Mouse (Mus musculus): ENCODE data around the gene Ttbk2. TPM values are rescaled to one million over a fixed set of nuclear protein-coding genes. Genes with fewer than 3 reads are reported as not detected.

The Ttbk2 gene
- total RNA-seq (2021) = 100 to 1,000 TPM in 1 of 2 experiments, 10 to 100 TPM in 1; 97.7 to 101 TPM
- long read RNA-seq, experiment 1, full-length matches to known transcripts = 5 of 15 reads
- long read RNA-seq, experiment 1, partial matches to known transcripts = 2 of 15 reads
- long read RNA-seq, experiment 1, other reads (novel, unspliced or antisense) = 8 of 15 reads
- long read RNA-seq, experiment 2, full-length matches to known transcripts = 7 of 12 reads
- long read RNA-seq, experiment 2, partial matches to known transcripts = 1 of 12 reads
- long read RNA-seq, experiment 2, other reads (novel, unspliced or antisense) = 4 of 12 reads

- peak; percentile 9 for TF ChIP-seq CTCF (IDR thresholded peaks at IDR 0.05)
- peak; percentile 99 for DNase-seq (ENCODE audit: extremely low spot score in 1 of 2, low spot score in 2 of 2)
- intact Hi-C loops (cut with DNase I) = no loop called here
- Histone ChIP-seq H3K27ac (peak within 1 kb of the TSS; percentile 86), H3K4me3 (peak within 1 kb of the TSS; percentile 76)
Measured at GRCm38 (mm10) chr2:120850424-120851082, at the start of gene Ttbk2. Gene Ttbk2, minus strand, starts transcription at chr2:120850604.

GRCm38 (mm10) chr2:120896361-120896760 is 46.0 kb upstream of the Ttbk2 start:
- Histone ChIP-seq H3K4me3 (no peak overlapping the region), H3K27ac (no peak overlapping the region)
- no peak for DNase-seq (ENCODE audit: extremely low spot score in 1 of 2, low spot score in 2 of 2)
- intact Hi-C loops (cut with DNase I) = no loop called here
- no peak for TF ChIP-seq CTCF (IDR thresholded peaks at IDR 0.05)

DNA sequence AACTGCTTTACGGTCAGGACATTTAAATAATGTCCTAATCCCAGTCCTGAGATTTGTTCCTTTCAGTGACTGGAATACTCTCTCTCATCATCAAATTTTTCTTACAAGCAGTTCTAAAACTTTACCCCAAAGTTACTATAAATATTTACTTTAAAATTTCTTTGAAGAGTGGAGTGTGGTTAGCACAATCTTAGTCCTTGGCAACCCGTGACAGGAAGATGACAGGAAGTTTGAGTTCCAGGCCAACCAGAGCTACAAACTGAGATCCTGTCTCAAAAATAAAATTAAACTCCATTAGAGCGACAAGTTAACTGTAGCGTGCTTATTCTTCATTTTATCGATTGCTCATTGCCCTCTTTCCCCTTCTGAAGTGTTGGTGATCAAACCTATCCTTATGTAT is 37.2 kb upstream of the Ttbk2 start:
- intact Hi-C loops (cut with DNase I) = no loop called here
- no peak for TF ChIP-seq CTCF (IDR thresholded peaks at IDR 0.05)
- Histone ChIP-seq H3K27ac (no peak overlapping the region), H3K4me3 (no peak overlapping the region)
- DNase-seq (ENCODE audit: extremely low spot score in 1 of 2, low spot score in 2 of 2) = no peak

DNA sequence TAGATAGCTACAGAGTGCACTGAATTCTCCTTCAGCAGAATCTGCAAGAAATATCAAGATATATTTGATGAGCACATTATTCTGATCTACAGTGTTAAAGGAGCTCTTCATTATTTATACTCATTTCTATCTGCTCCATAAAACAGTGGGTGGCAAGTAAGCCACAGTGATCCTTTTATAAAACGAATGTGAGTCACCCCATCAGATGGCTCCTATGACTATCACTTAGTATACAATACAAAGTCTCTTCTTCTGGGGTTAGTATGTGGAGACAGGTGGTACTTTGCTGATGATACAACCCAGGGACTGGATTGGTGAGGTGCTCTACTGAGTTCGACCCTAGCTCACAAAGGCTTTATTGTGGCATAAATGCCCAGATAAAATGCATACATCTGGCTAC is 22.8 kb upstream of the Ttbk2 start:
- no peak for DNase-seq (ENCODE audit: extremely low spot score in 1 of 2, low spot score in 2 of 2)
- no peak overlapping the region for H3K4me3 ChIP-seq
- no peak for TF ChIP-seq CTCF (IDR thresholded peaks at IDR 0.05)
- peak overlapping the region; percentile 55; the same call in 1 of the 2 replicates for H3K27ac ChIP-seq
- intact Hi-C loops (cut with DNase I) = loop anchor here (2.0 kb wide), 1 partner anchor 102 kb away; no protein-coding TSS in a partner anchor

- no peak for TF ChIP-seq CTCF (IDR thresholded peaks at IDR 0.05)
- no peak overlapping the region for H3K4me3 ChIP-seq
- intact Hi-C loops (cut with DNase I) = loop anchor here (2.0 kb wide), 1 partner anchor 101 kb away; no protein-coding TSS in a partner anchor
- DNase-seq (ENCODE audit: extremely low spot score in 1 of 2, low spot score in 2 of 2) = peak; percentile 29 to 32
- peak overlapping the region; percentile 42 for H3K27ac ChIP-seq
Measured at GRCm38 (mm10) chr2:120871447-120872336, 21.3 kb upstream of the Ttbk2 start.

DNA sequence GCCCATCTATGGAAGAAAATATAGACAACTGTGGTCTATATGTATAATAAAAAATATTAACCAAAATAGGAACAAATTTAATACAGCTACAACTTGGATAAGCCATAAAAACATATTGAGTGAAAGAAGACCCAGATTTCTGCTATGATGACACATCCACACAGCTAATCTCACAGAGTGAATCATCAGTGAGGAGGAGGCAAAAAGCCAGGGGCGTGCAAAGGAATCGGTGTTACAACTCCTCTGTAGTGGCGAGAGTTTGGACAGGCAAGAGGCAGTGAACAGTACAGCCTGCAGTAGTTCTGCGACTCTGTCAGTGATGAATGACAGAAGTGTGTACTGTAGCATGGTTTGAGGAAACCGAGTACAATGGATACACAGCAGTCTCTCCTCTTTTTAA is 16.9 kb upstream of the Ttbk2 start:
- Histone ChIP-seq H3K27ac (peak overlapping the region; percentile 26; the same call in 1 of the 2 replicates), H3K4me3 (no peak overlapping the region)
- TF ChIP-seq CTCF (IDR thresholded peaks at IDR 0.05) = no peak; the same call in 1 of the 2 replicates
- DNase-seq (ENCODE audit: extremely low spot score in 1 of 2, low spot score in 2 of 2) = peak; percentile 32 to 56
- intact Hi-C loops (cut with DNase I) = no loop called here

DNA sequence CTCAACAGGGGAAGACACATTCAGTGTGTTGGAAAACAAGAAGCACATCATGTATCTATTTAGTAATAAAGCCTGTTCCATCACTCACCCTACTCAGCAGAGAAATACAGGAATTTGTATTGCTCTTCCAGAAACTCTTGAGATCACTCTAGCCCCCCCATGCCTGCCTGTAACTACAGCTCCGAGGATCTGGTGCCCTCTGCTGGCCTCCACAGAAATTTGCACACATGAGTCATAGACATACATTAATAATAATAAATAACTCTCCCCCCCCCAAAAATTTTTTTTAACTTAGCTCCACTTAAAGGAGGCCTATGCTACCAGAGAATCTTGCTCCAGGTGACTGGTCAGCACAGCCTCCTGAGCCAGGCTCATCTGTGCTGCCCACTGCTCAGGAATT is 16.2 kb upstream of the Ttbk2 start:
- peak; percentile 67 for TF ChIP-seq CTCF (IDR thresholded peaks at IDR 0.05)
- Histone ChIP-seq H3K4me3 (no peak overlapping the region), H3K27ac (peak overlapping the region; percentile 26)
- intact Hi-C loops (cut with DNase I) = no loop called here
- peak in 1 of 2 experiments; percentile 40 for DNase-seq (ENCODE audit: extremely low spot score in 1 of 2, low spot score in 2 of 2)

DNA sequence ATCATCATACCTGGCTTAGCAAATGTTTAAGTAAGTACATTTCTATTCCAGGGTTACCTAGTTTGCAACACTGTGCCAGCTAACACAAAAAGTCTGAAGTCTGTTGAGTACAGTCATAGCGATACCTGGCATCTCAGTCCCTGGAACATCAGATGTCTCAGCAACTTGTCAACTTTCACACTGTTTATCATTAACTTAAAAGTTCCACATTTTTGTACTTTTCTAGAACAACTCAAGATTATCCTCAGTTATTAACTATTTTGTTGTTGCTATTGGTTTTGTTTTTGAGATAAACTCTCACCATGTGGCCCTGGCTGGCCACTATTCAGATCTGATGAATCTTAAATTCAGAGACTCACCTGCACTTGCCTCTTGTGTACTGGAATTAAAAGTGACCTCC is 13.0 kb upstream of the Ttbk2 start:
- no peak for DNase-seq (ENCODE audit: extremely low spot score in 1 of 2, low spot score in 2 of 2)
- H3K4me3 ChIP-seq = no peak overlapping the region
- TF ChIP-seq CTCF (IDR thresholded peaks at IDR 0.05) = no peak
- H3K27ac ChIP-seq = peak overlapping the region; percentile 53
- intact Hi-C loops (cut with DNase I) = loop anchor here (5.0 kb wide), 1 partner anchor 131 kb away; no protein-coding TSS in a partner anchor

GRCm38 (mm10) chr2:120860699-120861098 is 10.3 kb upstream of the Ttbk2 start:
- intact Hi-C loops (cut with DNase I) = loop anchor here (5.0 kb wide), 1 partner anchor 128 kb away; no protein-coding TSS in a partner anchor
- no peak for TF ChIP-seq CTCF (IDR thresholded peaks at IDR 0.05)
- no peak overlapping the region for H3K27ac ChIP-seq

GRCm38 (mm10) chr2:120858131-120858530 is 7.7 kb upstream of the Ttbk2 start:
- Histone ChIP-seq H3K4me3 (no peak overlapping the region), H3K27ac (no peak overlapping the region)
- DNase-seq (ENCODE audit: extremely low spot score in 1 of 2, low spot score in 2 of 2) = no peak
- no peak for TF ChIP-seq CTCF (IDR thresholded peaks at IDR 0.05)
- intact Hi-C loops (cut with DNase I) = no loop called here

More at GRCm38 (mm10) chr2:120860699-120861098, 10.3 kb upstream of the Ttbk2 start:
- no peak overlapping the region for H3K4me3 ChIP-seq
- no peak for DNase-seq (ENCODE audit: extremely low spot score in 1 of 2, low spot score in 2 of 2)

- TF ChIP-seq CTCF (IDR thresholded peaks at IDR 0.05) = no peak
Measured at GRCm38 (mm10) chr2:120853151-120853550, 2.7 kb upstream of the Ttbk2 start.

More at GRCm38 (mm10) chr2:120853151-120853550, 2.7 kb upstream of the Ttbk2 start:
- Histone ChIP-seq H3K4me3 (no peak overlapping the region), H3K27ac (no peak overlapping the region)
- intact Hi-C loops (cut with DNase I) = no loop called here
- DNase-seq (ENCODE audit: extremely low spot score in 1 of 2, low spot score in 2 of 2) = no peak

All from left cerebral cortex, adult 2 months (tissue).